Mouse (Mus musculus): ENCODE measurements around the gene Bysl.
"Not testable (repeated sequence)": the region's sequence is repeated elsewhere in the genome, so short reads cannot be mapped to it uniquely, and the experiment has no call there.

Bysl gene

GRCm38 (mm10) chr17:47610849-47611660, at the start of gene Bysl, which contains the start of the genes Med20 and Gm20517:
Gene Bysl (minus strand): TSS chr17:47611492.
Gene Med20 (plus strand): TSS chr17:47611582.
Gene Gm20517 (plus strand): TSS chr17:47611589.
- peak; percentile 91 to 95 for DNase-seq

DNA sequence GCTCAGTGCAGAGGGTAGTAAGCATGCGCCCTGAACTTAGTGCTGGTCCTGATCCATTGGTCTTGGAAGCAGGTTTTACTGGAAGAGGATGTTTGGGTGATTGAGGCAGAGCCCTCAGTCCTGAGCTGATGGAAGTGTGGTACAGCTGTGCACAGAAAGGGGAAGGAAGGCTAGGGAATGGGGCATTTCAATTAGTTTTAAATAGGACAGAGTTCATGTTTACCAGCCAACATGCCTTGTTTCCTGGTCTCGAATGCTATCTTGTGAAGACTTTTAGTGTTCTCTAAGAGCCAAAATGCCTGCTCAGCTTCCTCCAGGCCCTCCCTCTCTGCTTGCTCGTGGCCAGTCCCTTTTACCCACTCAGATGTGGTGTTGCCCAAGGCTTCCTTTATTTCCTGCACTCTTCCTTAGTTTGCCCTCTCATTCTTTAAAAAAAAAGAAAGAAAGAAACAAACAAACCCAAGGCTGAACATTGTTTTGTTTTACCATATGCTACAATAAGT, 47.5 kb upstream of the Bysl start:
- DNase-seq = no peak

GRCm38 (mm10) chr17:47657901-47658300, 46.6 kb upstream of the Bysl start:
- DNase-seq = no peak

- no peak for DNase-seq
These were observed 44.4 kb upstream of the Bysl start for GRCm38 (mm10) chr17:47655697-47656096.

DNA sequence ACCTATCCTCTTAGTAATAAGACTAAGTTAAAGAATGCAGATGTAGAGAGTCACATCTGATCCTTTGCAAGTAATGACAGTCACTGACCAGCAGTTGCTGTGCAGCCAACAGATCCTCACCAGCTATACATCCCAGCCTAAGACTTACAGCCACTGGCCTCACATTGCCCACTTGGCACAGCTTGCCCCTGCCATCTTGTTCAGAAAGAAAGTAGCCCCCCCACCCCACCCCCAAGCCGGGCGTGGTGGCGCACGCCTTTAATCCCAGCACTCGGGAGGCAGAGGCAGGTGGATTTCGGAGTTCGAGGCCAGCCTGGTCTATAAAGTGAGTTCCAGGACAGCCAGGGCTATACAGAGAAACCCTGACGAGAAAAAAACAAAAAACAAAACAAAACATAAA, 43.1 kb upstream of the Bysl start:
- not testable (repeated sequence) for DNase-seq

GRCm38 (mm10) chr17:47651953-47652352, 40.7 kb upstream of the Bysl start:
- no peak for DNase-seq

DNA sequence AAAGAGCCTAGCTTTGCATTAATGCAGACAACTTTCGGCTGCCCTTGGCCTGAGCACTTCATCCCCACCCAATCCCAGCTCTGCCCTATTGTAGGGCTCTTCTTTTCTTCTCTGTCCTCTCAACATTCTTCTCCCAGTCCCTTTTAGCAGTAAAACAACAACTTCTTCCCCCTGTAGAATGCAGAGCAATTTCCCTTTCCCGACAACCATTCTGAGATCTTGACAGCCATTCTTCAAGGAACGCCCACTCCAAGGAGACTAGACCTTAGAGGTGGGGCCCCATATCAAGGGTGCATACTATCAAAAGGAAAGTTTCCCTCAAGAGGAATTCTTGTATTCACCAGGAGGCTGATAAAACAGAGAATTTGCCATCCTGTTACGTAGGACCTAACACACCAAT, 37.7 kb upstream of the Bysl start:
- no peak for DNase-seq

- peak in 1 of 2 experiments; percentile 48 for DNase-seq
These were observed 35.4 kb upstream of the Bysl start for GRCm38 (mm10) chr17:47646683-47647082.

- no peak for DNase-seq
These were observed 31.7 kb upstream of the Bysl start for GRCm38 (mm10) chr17:47642992-47643391.

DNA sequence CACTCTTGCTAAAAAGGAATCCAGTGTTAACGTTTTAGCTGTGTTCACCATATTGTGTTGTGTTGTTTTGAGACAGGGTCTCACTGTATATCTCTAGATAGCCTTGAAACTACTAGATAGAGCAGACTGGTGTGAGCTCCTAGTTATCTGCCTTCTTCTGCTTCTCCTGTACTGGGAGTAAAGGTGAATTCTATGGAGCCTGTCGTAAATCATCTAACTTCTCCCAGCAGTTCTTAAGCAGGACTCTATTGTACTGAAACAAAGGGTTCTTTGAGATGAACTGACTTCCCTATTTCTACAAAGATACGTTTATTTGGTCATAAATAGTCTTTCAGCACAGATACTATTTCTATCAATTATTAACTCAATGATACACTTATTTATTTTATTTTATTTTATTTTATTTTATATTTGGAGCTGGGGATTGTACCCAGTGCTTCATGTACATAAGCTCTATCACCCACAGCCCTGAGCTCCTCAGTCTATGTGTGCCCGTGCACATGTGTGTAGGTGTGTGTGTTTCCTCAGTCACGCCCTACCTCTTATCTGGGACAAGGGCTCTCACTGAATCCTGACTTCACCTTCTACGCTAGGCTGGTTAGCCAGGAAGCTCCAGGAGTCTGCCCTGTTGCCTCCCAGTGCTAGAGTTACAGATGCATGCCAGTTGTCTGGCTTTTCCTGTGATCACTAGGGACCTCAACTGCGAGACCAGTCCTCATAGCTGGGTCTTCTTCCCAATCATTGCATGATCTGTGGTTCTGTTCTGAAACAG, 22.9 kb upstream of the Bysl start:
- DNase-seq = no peak

DNA sequence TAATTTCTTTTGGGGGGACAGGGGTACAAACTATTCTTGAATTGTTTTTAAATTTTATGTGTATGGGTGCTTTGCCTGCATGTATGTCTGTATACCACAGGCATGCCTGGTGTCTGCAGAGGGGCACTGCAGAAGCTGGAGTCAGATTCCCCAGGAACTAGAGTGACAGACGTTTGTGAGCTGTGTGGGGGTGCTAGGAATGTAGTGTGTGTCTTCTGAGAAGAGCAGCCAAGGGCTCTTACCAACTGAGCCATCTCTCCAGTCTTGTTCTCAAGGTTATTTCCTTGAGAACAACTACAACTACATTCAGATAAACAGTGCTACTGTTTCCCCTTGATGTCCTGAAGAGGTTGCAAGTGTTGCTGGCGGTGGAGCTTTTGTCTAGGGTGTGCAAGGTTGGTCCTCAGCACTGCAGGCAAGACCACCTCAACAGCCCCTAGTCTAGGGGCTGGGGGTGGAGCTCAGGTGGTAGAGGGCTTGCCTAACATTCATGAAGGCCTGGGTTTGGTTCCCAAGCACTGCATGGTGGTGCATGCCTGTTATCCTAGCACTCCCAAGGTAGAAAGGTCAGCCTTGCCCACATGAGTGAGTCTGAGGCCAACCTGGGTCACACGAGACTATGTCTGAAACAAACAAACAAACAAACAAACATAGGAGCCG, 21.0 kb upstream of the Bysl start:
- no peak for DNase-seq

DNA sequence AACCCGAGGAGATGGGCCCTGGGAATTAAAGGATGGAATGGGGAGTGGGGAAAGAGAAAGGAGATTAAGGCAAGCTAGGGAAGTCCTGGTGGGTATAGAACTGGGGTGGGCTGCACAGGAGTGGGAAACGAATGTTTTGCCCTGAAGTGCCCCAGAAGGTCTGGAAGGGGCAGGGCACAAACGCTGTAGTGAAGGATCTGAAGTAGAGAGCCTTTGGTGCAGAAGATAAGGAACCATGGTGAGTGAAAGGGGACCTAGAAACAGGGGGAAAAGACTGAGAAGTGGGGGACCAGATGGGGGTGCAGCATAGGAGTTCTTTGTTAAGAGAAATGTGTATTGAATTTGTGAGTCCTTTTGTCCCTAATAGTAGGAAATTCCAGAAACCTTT, 19.4 kb upstream of the Bysl start, which contains the start of gene Usp49:
Gene Usp49 (plus strand): TSS at position 13 of the 388 bp plus-strand sequence.
- DNase-seq = no peak

DNA sequence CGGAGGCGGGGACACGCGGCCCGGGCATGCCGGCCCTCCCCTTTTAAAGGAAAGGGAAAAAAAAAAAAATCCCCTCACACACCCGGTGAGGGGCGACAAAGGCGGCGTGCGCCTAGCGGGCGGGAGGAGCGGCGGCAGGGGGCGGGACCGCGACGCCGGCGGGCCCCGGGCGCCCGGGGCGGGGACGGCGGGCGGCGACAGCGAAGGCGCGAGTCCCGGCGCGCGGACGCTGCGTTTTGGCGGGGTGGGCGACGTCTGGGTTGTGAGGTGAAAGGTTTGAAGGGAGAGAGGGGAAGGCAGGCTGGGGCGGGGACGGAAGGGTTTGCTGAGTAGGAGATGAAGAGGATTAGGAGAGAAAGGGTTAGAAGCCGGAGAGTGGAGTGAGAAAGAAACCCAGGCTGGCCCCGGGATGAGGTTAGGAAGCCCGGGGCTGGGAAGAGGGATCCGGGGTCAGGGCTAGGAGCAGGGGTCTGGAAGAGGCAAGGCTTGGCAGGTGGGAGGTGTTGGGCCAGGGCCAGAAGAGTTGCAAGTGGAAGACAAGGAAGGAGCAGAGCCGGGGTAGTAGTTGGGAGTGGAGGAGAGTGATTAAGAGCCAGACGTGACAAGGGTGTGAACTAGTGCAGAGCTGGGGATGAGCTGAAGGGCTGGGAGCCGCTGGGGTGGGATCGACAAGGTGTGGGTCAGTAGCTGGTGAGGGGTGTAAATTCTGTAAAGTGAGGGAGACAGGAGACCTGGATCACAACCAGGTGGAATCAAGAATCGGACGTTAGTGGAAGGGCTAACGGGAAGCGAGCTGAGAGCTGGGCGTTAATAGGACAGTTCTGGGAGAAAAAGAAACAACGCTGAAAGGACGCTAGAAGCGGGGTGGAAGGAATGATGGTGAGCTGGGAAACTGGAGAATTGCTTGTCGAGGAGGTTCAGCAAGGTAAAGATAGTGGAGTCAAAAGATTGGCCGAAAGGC, 18.7 kb upstream of the Bysl start:
- DNase-seq = peak in 1 of 2 experiments; percentile 19

- peak; percentile 86 to 94 for DNase-seq
These were observed 17.8 kb upstream of the Bysl start for GRCm38 (mm10) chr17:47628851-47629676.

GRCm38 (mm10) chr17:47627791-47628190, 16.5 kb upstream of the Bysl start:
- DNase-seq = no peak

DNA sequence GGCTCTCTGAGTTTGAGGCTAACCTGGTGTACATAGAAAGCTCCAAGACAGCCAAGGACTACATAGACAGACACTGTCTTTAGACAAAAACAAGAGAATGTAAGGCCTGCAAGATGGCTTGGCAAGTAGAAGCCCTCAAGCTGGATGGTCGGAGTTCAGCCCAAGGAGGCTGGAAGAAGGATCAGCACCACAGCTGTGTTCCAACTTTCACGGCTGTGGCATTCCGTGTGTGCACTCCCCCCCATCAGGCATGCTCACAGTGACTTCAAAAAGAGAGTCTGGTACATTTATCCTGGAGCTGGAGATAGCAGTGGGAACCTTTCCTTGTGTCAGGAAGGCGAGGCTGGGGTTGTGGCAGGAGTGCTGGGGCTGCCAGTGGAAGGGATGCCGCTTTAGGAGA, 14.7 kb upstream of the Bysl start:
- DNase-seq = no peak

DNA sequence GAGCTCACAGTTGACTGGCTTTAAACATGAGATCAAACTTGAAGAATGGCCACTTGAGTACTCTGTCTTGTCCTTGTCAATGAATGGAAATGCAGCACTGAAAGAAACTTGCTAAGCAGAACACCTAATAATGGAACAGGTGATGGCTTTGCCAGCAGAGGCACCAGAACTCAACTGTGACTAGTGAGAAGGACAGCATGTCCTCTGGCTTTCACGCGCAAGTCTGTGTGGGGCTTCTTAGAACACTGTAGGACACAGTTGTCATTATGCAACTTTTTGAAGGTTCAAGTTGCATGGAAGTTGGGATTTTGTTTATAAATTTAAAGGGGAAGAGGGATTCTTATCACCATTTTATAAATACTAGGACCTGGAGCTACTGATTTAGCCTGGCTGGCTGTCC, 13.8 kb upstream of the Bysl start:
- no peak for DNase-seq

GRCm38 (mm10) chr17:47624572-47624971, 13.3 kb upstream of the Bysl start:
- DNase-seq = not testable (repeated sequence)

DNA sequence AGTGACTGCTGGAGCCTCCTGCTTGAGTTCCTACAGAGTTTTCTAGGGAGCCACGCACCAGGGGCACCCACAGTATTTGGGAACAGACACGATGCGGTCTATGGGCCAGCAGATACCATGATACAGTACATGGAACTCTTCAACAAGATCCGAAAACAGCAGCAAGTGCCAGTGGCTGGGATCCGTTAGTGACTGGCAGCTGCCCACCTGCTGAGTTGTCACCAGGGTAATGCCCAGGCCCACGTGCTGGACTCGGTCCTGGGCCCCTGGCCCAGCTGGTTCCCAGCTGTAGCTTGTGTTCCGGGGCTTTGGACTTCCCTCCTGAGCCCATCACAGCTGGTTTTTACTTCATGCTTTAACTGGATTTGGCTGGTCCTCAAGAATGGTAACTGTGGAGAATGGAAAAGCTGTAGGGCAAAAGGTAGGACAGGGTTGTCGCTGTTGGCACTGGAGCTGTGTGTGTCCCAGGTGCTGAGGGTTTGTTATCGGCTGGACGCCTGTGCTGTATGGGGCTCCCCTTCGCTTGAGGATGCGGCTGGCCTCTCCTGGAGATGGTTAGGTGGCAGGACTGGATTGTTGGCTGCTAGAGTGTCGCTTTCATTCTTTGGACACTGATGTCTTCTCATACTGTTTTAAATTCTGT, 11.7 kb upstream of the Bysl start:
- no peak for DNase-seq

GRCm38 (mm10) chr17:47618556-47619311, 7.4 kb upstream of the Bysl start:
- no peak for DNase-seq
